Mouse (Mus musculus) G1E (cell line): ENCODE results near the gene Rac2.
A peak's percentile ranks its signal among the peaks of the same experiment; 100 is the strongest.

Source experiments
- CTCF ChIP-seq: IDR thresholded peaks from 2 replicates; pipeline ENCODE4 v1.5.1; 2012; ENCODE audit warnings: low read depth, low read length, inconsistent platforms, mixed read lengths
- GATA1 ChIP-seq: IDR thresholded peaks from 2 replicates; pipeline ENCODE4 v1.6.1; 2012; ENCODE audit warnings: borderline replicate concordance, low read length, inconsistent platforms, mixed read lengths
- TAL1 ChIP-seq: conservative IDR thresholded peaks from 2 replicates; pipeline ENCODE4 v1.6.1; 2012; ENCODE audit warnings: low read depth, low read length, inconsistent platforms, mixed read lengths

DNA sequence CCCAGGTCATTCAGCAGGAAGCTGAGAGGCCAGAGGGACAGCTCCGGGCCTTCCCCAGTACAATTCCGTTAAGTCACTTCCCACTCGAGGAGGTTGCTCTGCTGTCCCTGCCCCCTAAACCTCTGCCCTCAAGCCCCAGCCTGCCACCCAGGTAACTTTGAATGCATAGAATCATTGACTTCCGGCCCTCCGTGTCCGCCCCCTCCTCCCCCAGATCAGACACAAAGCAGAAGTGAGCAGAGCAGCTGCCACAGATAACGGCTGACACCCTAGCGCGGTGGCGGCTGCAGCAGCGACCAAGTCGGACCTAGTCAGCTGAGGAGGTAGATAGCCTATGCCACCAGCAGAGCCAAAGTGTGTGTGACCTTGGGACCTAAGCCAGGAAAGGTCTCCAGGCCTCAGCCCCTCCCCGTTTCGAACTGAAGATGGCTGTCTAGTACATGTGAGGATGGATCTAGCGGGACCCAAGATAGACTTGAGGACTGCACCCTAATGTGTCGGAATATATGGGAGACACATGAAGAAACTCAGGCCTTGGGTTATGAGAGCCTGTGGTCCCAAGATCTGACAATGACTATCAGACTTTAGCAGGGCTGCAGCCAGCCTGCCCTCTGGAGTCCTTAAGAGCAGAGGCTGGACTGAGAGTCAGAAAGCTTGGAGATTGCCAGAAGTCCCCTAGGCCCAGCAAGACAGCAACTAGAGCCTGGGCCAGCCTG is 871 bp downstream of the Rac2 start:
- TF ChIP-seq CTCF (no peak), GATA1 (no peak), TAL1 (peak; percentile 84)
